Mouse (Mus musculus) ES-E14 (cell line): ENCODE results near the gene Dlg5. TPM values are rescaled to one million over a fixed set of nuclear protein-coding genes. Genes with fewer than 3 reads are reported as not detected.

Source experiments
- DNase-seq: peaks from one replicate; pipeline ENCODE4 v3.0.0-alpha.2; 2013; ENCODE audit warnings: low read depth, low spot score
- H3K27ac ChIP-seq: 2 replicates; pipeline ENCODE4 v1.5.1; 2012; ENCODE audit warnings: low read depth, mild to moderate bottlenecking, low read length, moderate library complexity, mixed read lengths; ENCODE audit not compliant: poor library complexity, insufficient read depth, severe bottlenecking
- H3K36me3 ChIP-seq: 2 replicates; pipeline ENCODE4 v1.6.1; 2012; ENCODE audit warnings: mild to moderate bottlenecking, low read length, moderate library complexity, mixed read lengths; ENCODE audit not compliant: control insufficient read depth, poor library complexity, insufficient read depth, severe bottlenecking
- H3K4me1 ChIP-seq, 2 experiments: fragments of 150-350 bp in 1 of 2; sonication (generic) in 1 of 2; 2 replicates each; pipeline ENCODE4 v1.6.1; 2012; ENCODE audit warnings: low read length in 2 of 2, mild to moderate bottlenecking in 1 of 2, mixed read lengths in 1 of 2; ENCODE audit not compliant: control insufficient read depth in 2 of 2, insufficient read depth in 2 of 2, poor library complexity in 1 of 2
- H3K4me3 ChIP-seq, 2 experiments: fragments of 150-350 bp in 1 of 2; sonication (generic) in 1 of 2; 2 replicates each; pipeline ENCODE4 v1.5.1; 2012; ENCODE audit warnings: low read length in 2 of 2, low read depth in 1 of 2, mild to moderate bottlenecking in 1 of 2, mixed read lengths in 1 of 2; ENCODE audit not compliant: insufficient read depth in 1 of 2, poor library complexity in 1 of 2, severe bottlenecking in 1 of 2
- H3K9ac ChIP-seq: 2 replicates; pipeline ENCODE4 v1.6.1; 2012; ENCODE audit warnings: low read depth, mild to moderate bottlenecking, low read length, mixed read lengths; ENCODE audit not compliant: poor library complexity, insufficient read depth, severe bottlenecking
- H3K9me3 ChIP-seq: fragments of 150-350 bp; sonication (generic); 2 replicates; pipeline ENCODE4 v1.6.1; 2012; ENCODE audit warnings: low read depth, mild to moderate bottlenecking, low read length; ENCODE audit not compliant: control insufficient read depth, insufficient read depth
- CHD2 ChIP-seq: IDR thresholded peaks from 2 replicates; pipeline ENCODE4 v1.6.1; 2014; ENCODE audit warnings: mild to moderate bottlenecking, low read depth, low read length, inconsistent platforms
- HCFC1 ChIP-seq: IDR thresholded peaks from 2 replicates; pipeline ENCODE4 v1.6.1; 2012; ENCODE audit warnings: low read length, inconsistent platforms, borderline replicate concordance; ENCODE audit not compliant: insufficient read depth
- MAFK ChIP-seq: IDR thresholded peaks from 2 replicates; pipeline ENCODE4 v1.6.1; 2014; ENCODE audit warnings: mild to moderate bottlenecking, low read depth, low read length, inconsistent platforms; ENCODE audit not compliant: insufficient read depth
- ZC3H11A ChIP-seq: IDR thresholded peaks from 2 replicates; pipeline ENCODE4 v1.6.1; 2012; ENCODE audit warnings: low read depth, mild to moderate bottlenecking, inconsistent platforms, low read length, borderline replicate concordance
- ZNF384 ChIP-seq: IDR thresholded peaks from 2 replicates; pipeline ENCODE4 v1.6.1; 2012; ENCODE audit warnings: low read depth, low read length, inconsistent platforms
- in situ Hi-C, 2 experiments: fragments of 600-800 bp; cut with MboI; formaldehyde crosslinking; loops; one replicate each; pipeline ENCODE4 v1.15.1; 2025; ENCODE audit warnings: low sequenced_read_pairs in 2 of 2, inconsistent platforms in 1 of 2; ENCODE audit not compliant: unreplicated experiment in 2 of 2
- total RNA-seq: library from RNA; depleted of rRNA; stranded (reverse); fragments of 300-350 nt; gene quantifications from 2 replicates; pipeline ENCODE4 v1.2.3, GENCODE M21; 2012

The Dlg5 gene
- total RNA-seq, 1 experiment = 17.5 TPM

- in situ Hi-C loops = no loop called here
- no peak overlapping the region for H3K27ac ChIP-seq
These were observed 29.7 kb downstream of the Dlg5 start for GRCm38 (mm10) chr14:24216064-24216463.

DNA sequence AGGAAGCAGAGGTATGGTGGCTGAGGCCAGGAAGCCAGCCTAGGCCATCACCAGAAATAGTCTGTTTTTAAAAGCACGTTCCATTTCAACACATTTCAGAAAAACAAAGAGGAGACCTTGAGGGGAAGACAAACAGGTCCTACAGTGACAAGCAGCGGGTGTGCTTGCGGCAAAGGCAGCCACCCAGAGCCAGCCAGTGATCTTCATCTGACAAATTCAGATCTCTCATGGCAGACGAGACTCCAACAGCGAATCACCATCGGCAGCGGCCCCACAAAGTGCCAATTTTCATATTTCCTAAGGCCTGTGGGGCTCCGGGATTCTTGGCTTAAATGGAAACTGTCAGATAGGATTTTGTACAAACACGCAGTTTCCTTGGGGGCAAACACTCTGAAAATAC lies 31.3 kb downstream of the Dlg5 start:
- H3K36me3 ChIP-seq = no peaks in the 10 kb centered on the region
- in situ Hi-C loops = no loop called here
- peaks cover 22 to 40% of the 10 kb centered on the region in 2 experiments for H3K4me1 ChIP-seq
- H3K4me3 ChIP-seq = no peak overlapping the region
- TF ChIP-seq MAFK = no peak
- no peak for TF ChIP-seq ZNF384
- no peak for TF ChIP-seq HCFC1
- no peak for TF ChIP-seq ZC3H11A
- TF ChIP-seq CHD2 = no peak
- DNase-seq = no peak
- H3K27ac ChIP-seq = no peak overlapping the region
- H3K9ac ChIP-seq = no peak overlapping the region
- no peaks in the 10 kb centered on the region for H3K9me3 ChIP-seq

More at GRCm38 (mm10) chr14:24216064-24216463, 29.7 kb downstream of the Dlg5 start:
- Histone ChIP-seq H3K36me3 (no peaks in the 10 kb centered on the region), H3K4me3 (no peak overlapping the region), H3K9me3 (no peaks in the 10 kb centered on the region), H3K9ac (no peak overlapping the region), H3K4me1 (peaks cover 29 to 46% of the 10 kb centered on the region in 2 experiments)
- TF ChIP-seq CHD2 (no peak), ZNF384 (no peak), MAFK (no peak), HCFC1 (no peak), ZC3H11A (no peak)
- no peak for DNase-seq

DNA sequence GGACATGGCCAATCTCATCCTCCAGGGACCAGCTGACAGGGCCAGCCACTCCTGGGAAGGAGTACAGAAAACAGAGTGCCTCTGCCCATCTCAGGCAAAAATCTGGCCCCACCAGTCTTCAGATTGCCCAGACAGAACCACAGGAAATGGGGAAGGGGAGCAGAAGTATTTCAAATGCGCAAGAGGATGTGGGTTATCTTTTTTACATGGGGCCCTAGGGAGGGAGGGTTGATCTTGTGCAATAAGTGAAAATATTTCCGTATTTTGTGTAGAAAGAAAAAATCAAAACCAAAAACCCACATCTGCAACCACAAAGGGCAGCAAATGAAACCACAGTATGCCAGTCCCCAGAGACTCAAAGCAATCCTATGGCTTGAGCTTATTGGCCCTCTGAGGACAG lies 32.4 kb downstream of the Dlg5 start:
- Histone ChIP-seq H3K4me3 (no peak overlapping the region), H3K4me1 (peaks cover 21 to 31% of the 10 kb centered on the region in 2 experiments), H3K9ac (no peak overlapping the region), H3K27ac (no peak overlapping the region), H3K36me3 (no peaks in the 10 kb centered on the region; the same call in 1 of the 2 replicates), H3K9me3 (no peaks in the 10 kb centered on the region)
- no peak for DNase-seq
- no peak for TF ChIP-seq ZC3H11A
- no peak for TF ChIP-seq CHD2
- no peak for TF ChIP-seq ZNF384
- no peak for TF ChIP-seq HCFC1
- TF ChIP-seq MAFK = no peak
- in situ Hi-C loops = no loop called here

DNA sequence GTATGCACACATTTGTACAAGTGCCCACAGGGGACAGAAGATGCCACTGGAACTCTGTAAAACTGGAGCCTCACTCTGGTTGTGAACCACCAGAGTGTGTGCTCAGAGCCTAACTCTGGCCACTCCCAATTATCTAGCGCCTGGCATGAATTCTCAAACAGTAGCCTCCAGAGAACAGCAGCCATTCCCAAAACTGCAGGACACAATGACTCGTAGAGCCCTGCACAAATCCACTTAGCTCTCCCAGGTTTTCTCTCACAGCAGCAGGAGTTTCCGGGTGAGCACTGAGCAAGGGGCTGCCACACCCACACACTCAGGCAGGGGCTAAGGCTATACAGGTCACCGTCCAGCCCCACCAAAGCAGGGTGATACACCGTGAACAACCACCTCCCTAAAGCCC lies 32.9 kb downstream of the Dlg5 start:
- Histone ChIP-seq H3K9me3 (no peaks in the 10 kb centered on the region), H3K36me3 (no peaks in the 10 kb centered on the region; the same call in 1 of the 2 replicates), H3K4me1 (peaks cover 21 to 31% of the 10 kb centered on the region in 2 experiments), H3K4me3 (no peak overlapping the region; a peak in 1 of 4 replicates), H3K9ac (no peak overlapping the region), H3K27ac (no peak overlapping the region)
- in situ Hi-C loops = no loop called here
- DNase-seq = no peak
- no peak for TF ChIP-seq CHD2
- no peak for TF ChIP-seq ZNF384
- TF ChIP-seq MAFK = no peak
- no peak for TF ChIP-seq ZC3H11A

DNA sequence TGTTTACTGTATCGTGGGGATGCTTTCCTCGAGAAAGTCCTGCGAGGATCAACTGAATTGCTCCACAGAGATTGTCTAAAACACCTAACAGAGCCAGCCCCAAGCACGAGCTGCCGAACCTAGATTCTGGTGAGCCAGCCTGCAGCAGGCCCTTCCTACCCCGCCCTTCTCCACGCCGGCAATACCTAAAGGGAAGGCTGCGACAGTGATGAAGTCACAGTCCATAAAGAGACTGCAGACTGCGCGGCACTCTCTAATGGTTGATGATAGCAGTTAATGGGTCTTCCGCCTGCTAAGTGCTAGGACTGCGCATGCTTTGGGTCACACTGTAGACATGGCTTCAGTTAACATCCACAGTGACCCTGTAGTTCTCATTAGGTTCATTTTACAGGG lies 38.4 kb downstream of the Dlg5 start:
- DNase-seq = no peak
- no peak for TF ChIP-seq ZNF384
- no peak for TF ChIP-seq ZC3H11A
- TF ChIP-seq HCFC1 = no peak
- TF ChIP-seq CHD2 = no peak
- no peak for TF ChIP-seq MAFK
- Histone ChIP-seq H3K9ac (no peak overlapping the region), H3K9me3 (no peaks in the 10 kb centered on the region), H3K36me3 (no peaks in the 10 kb centered on the region; the same call in 1 of the 2 replicates), H3K4me1 (peaks cover 3 to 16% of the 10 kb centered on the region in 2 experiments; a peak in 3 of 4 replicates), H3K4me3 (no peak overlapping the region), H3K27ac (no peak overlapping the region)
- in situ Hi-C loops = no loop called here
